Mouse (Mus musculus): ENCODE measurements at regions not wholly inside any gene's neighbourhood (a gene's known extent, or its start where the extent isn't known, plus 50 kb on each side); places are given as distances from the start of the nearest gene placed in this dataset.

DNA sequence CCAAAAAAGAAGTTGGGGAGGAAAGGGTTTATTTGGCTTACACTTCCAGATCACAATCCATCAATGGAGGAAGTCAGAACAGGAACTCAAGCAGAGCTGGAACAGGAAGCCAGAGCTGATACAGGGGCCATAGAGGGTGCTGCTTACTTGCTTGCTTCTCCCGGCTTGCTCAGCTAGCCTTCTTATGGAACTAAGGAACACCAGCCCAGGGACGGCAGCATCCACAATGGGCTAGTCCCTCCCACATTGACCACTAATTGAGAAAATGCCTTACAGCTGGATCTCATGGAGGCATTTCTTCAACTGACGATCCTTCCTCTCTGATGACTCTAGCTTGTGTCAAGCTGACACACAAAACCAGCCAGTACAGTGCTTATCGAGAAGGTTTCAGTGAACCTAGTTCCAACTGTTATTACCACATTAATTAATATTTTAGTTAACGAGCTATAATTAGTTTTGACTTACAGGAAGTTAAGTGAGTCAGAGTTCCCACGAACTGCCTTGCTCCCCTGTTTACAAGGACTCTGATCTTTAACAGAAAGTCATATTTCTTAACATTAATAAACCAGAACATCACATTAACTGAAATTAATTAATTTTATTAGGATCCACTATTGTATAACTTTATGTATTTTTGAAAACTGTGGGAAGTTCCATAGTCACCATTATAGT is 158.2 kb downstream of the Calcrl start:
- no peak overlapping the region for H3K4me3 ChIP-seq (ENCODE audit: insufficient read depth in 1 of 2, low read depth in 1 of 2, low read length in 2 of 2, poor library complexity in 1 of 2, severe bottlenecking in 1 of 2)
- no peak overlapping the region for H3K9ac ChIP-seq (ENCODE audit: insufficient read depth, low read depth, low read length, poor library complexity, severe bottlenecking)
- H3K36me3 ChIP-seq (ENCODE audit: control insufficient read depth, insufficient read depth, low read length, poor library complexity, severe bottlenecking) = no peaks in the 10 kb centered on the region
- no peaks in the 10 kb centered on the region for H3K4me1 ChIP-seq (ENCODE audit: control insufficient read depth in 2 of 2, insufficient read depth in 2 of 2, low read length in 2 of 2, poor library complexity in 1 of 2)
- no peak overlapping the region for H3K27ac ChIP-seq (ENCODE audit: insufficient read depth, low read depth, low read length, poor library complexity, severe bottlenecking)
- no peak for DNase-seq (ENCODE audit: low read depth, low spot score)
- no peak for TF ChIP-seq MAFK (IDR thresholded peaks at IDR 0.05; ENCODE audit: insufficient read depth, low read depth, low read length)
- no peak for TF ChIP-seq ZNF384 (IDR thresholded peaks at IDR 0.05; ENCODE audit: low read depth, low read length)
- TF ChIP-seq HCFC1 (IDR thresholded peaks at IDR 0.05; ENCODE audit: borderline replicate concordance, insufficient read depth, low read length) = no peak
- no peak for TF ChIP-seq CHD2 (IDR thresholded peaks at IDR 0.05; ENCODE audit: low read depth, low read length)
- no peak for TF ChIP-seq ZC3H11A (IDR thresholded peaks at IDR 0.05; ENCODE audit: borderline replicate concordance, low read depth, low read length)
- no peaks in the 10 kb centered on the region for H3K9me3 ChIP-seq (ENCODE audit: control insufficient read depth, insufficient read depth, low read depth, low read length)
- in situ Hi-C loops (cut with MboI; ENCODE audit: low sequenced_read_pairs in 2 of 2, unreplicated experiment in 2 of 2) = no loop called here

- no peak overlapping the region for H3K9ac ChIP-seq (ENCODE audit: insufficient read depth, low read depth, low read length, poor library complexity, severe bottlenecking)
- no peaks in the 10 kb centered on the region for H3K36me3 ChIP-seq (ENCODE audit: control insufficient read depth, insufficient read depth, low read length, poor library complexity, severe bottlenecking)
- no peak for DNase-seq (ENCODE audit: low read depth, low spot score)
- H3K4me1 ChIP-seq (ENCODE audit: control insufficient read depth in 2 of 2, insufficient read depth in 2 of 2, low read length in 2 of 2, poor library complexity in 1 of 2) = no peaks in the 10 kb centered on the region
- in situ Hi-C loops (cut with MboI; ENCODE audit: low sequenced_read_pairs in 2 of 2, unreplicated experiment in 2 of 2) = no loop called here
- no peaks in the 10 kb centered on the region for H3K9me3 ChIP-seq (ENCODE audit: control insufficient read depth, insufficient read depth, low read depth, low read length)
- TF ChIP-seq MAFK (IDR thresholded peaks at IDR 0.05; ENCODE audit: insufficient read depth, low read depth, low read length) = no peak
- no peak for TF ChIP-seq CHD2 (IDR thresholded peaks at IDR 0.05; ENCODE audit: low read depth, low read length)
- TF ChIP-seq HCFC1 (IDR thresholded peaks at IDR 0.05; ENCODE audit: borderline replicate concordance, insufficient read depth, low read length) = no peak
- TF ChIP-seq ZC3H11A (IDR thresholded peaks at IDR 0.05; ENCODE audit: borderline replicate concordance, low read depth, low read length) = no peak
- no peak for TF ChIP-seq ZNF384 (IDR thresholded peaks at IDR 0.05; ENCODE audit: low read depth, low read length)
- H3K27ac ChIP-seq (ENCODE audit: insufficient read depth, low read depth, low read length, poor library complexity, severe bottlenecking) = no peak overlapping the region
- no peak overlapping the region for H3K4me3 ChIP-seq (ENCODE audit: insufficient read depth in 1 of 2, low read depth in 1 of 2, low read length in 2 of 2, poor library complexity in 1 of 2, severe bottlenecking in 1 of 2)
Measured at GRCm38 (mm10) chr2:84274038-84274724, 151.0 kb downstream of the Calcrl start.

DNA sequence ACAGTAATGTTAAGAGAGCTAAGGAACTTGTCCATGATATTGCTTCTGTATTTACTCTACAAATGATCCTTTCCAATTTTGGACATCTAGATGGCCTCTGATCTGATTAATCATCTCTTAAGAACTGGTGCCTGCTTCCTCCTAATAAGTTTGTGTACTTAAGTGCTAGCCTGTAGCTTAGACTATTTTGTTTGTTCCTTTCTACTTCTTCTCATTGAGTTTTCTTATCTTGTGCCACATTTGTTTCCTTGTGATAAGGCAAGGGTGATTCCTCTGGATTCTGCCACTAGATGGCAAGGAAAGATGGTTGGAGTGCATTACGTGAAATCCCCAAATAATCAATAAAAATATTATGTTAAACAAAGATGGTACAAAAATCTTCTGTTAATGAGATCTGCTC is 148.0 kb downstream of the Calcrl start:
- H3K36me3 ChIP-seq (ENCODE audit: control insufficient read depth, insufficient read depth, low read length, poor library complexity, severe bottlenecking) = no peaks in the 10 kb centered on the region
- H3K9me3 ChIP-seq (ENCODE audit: control insufficient read depth, insufficient read depth, low read depth, low read length) = no peaks in the 10 kb centered on the region
- no peak overlapping the region for H3K9ac ChIP-seq (ENCODE audit: insufficient read depth, low read depth, low read length, poor library complexity, severe bottlenecking)
- in situ Hi-C loops (cut with MboI; ENCODE audit: low sequenced_read_pairs in 2 of 2, unreplicated experiment in 2 of 2) = no loop called here
- TF ChIP-seq HCFC1 (IDR thresholded peaks at IDR 0.05; ENCODE audit: borderline replicate concordance, insufficient read depth, low read length) = no peak
- TF ChIP-seq MAFK (IDR thresholded peaks at IDR 0.05; ENCODE audit: insufficient read depth, low read depth, low read length) = no peak
- TF ChIP-seq CHD2 (IDR thresholded peaks at IDR 0.05; ENCODE audit: low read depth, low read length) = no peak
- TF ChIP-seq ZC3H11A (IDR thresholded peaks at IDR 0.05; ENCODE audit: borderline replicate concordance, low read depth, low read length) = no peak
- no peak for TF ChIP-seq ZNF384 (IDR thresholded peaks at IDR 0.05; ENCODE audit: low read depth, low read length)
- no peak overlapping the region for H3K4me3 ChIP-seq (ENCODE audit: insufficient read depth in 1 of 2, low read depth in 1 of 2, low read length in 2 of 2, poor library complexity in 1 of 2, severe bottlenecking in 1 of 2)
- DNase-seq (ENCODE audit: low read depth, low spot score) = no peak
- no peak overlapping the region for H3K27ac ChIP-seq (ENCODE audit: insufficient read depth, low read depth, low read length, poor library complexity, severe bottlenecking)
- H3K4me1 ChIP-seq (ENCODE audit: control insufficient read depth in 2 of 2, insufficient read depth in 2 of 2, low read length in 2 of 2, poor library complexity in 1 of 2) = no peaks in the 10 kb centered on the region

All from ES-E14 (cell line).